Comparison of ENCODE assay signal across 8 mouse cellular contexts in the genomic region with DNA sequence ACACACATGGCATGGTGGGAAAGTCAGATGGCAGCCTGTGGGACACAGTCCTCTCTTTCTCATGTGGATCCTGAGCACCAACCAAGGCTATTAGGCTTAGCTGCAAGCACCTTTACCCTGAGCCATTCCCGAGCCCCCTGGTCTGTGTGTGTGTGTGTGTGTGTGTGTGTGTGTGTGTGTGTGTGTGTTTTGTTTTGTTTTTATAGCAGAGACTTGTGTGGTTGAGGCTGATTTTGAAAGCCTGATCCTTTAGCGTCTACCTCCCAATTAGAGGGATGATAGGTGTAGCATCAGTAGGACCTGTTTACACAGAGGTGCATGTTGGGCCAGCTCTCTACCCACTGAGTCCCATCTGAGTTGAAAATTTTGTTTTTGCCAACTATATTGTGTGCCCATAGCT. TPM values are rescaled to one million over a fixed set of nuclear protein-coding genes. Genes with fewer than 3 reads are reported as not detected.
DNase-seq lines count a peak whose midpoint lies in the region; ATAC-seq lines count a peak whose summit lies in the region.

No protein-coding gene starts in this region.

- H3K4me1 ChIP-seq in kidney, embryonic 15.5 days, result peaks cover 31% of the 10 kb centered on the region
- H3K4me1 ChIP-seq in brown adipose tissue, adult 24 weeks (ENCODE audit: control insufficient read depth, insufficient read depth, insufficient read length, low read length), result peaks cover 8% of the 10 kb centered on the region
- peaks cover 39% of the 10 kb centered on the region for H3K4me1 ChIP-seq in hindbrain, embryonic 13.5 days (replicated peaks)
- peaks cover 29% of the 10 kb centered on the region for H3K4me1 ChIP-seq in midbrain, embryonic 13.5 days (replicated peaks)

- H3K27ac ChIP-seq in kidney, embryonic 15.5 days, result peak overlapping the region; percentile 99
- no peak overlapping the region for H3K27ac ChIP-seq in brown adipose tissue, adult 24 weeks (replicated peaks; ENCODE audit: low read depth, low read length)
- peak overlapping the region; percentile 98 for H3K27ac ChIP-seq in hindbrain, embryonic 13.5 days
- H3K27ac ChIP-seq in midbrain, embryonic 13.5 days, result peak overlapping the region; percentile 96

- no peaks in the 10 kb centered on the region for H3K9me3 ChIP-seq in kidney, embryonic 15.5 days (replicated peaks)
- H3K9me3 ChIP-seq in hindbrain, embryonic 13.5 days, result no peaks in the 10 kb centered on the region
- H3K9me3 ChIP-seq in midbrain, embryonic 13.5 days, result no peaks in the 10 kb centered on the region

- no peak for DNase-seq in kidney, adult 18-20 months
- no peak for DNase-seq in natural killer cell, adult 2 months (ENCODE audit: low spot score in 2 of 2)
- no peak for DNase-seq in adrenal gland, postnatal 25 days
- DNase-seq in ovary, postnatal 10 days (ENCODE audit: low spot score), result no peak

- peak; percentile 10; the same call in 1 of the 2 replicates for ATAC-seq in kidney, embryonic 15.5 days (replicated peaks; ENCODE audit: low FRiP score)
- ATAC-seq in hindbrain, embryonic 13.5 days (ENCODE audit: low FRiP score), result peak; percentile 6; the same call in 1 of the 2 replicates
- peak; percentile 16; the same call in 1 of the 2 replicates for ATAC-seq in midbrain, embryonic 13.5 days

- WGBS in kidney, embryonic 15.5 days, result 45% methylated on average over 2 of the region's 2 CpGs
- WGBS in hindbrain, embryonic 13.5 days, result 53% methylated on average over 2 of the region's 2 CpGs
- WGBS in midbrain, embryonic 13.5 days, result 50% methylated on average over 2 of the region's 2 CpGs

- peak overlapping the region; percentile 77 for H3K4me3 ChIP-seq in kidney, embryonic 15.5 days (replicated peaks)
- H3K4me3 ChIP-seq in brown adipose tissue, adult 24 weeks (ENCODE audit: insufficient read depth, low read depth, low read length), result peak overlapping the region; percentile 77
- peak overlapping the region; percentile 72 for H3K4me3 ChIP-seq in hindbrain, embryonic 13.5 days
- H3K4me3 ChIP-seq in midbrain, embryonic 13.5 days (replicated peaks), result peak overlapping the region; percentile 71

- peak overlapping the region; percentile 85 for H3K4me2 ChIP-seq in kidney, embryonic 15.5 days
- H3K4me2 ChIP-seq in hindbrain, embryonic 13.5 days, result peak overlapping the region; percentile 96
- H3K4me2 ChIP-seq in midbrain, embryonic 13.5 days (replicated peaks), result peak overlapping the region; percentile 92

- H3K9ac ChIP-seq in kidney, embryonic 15.5 days, result peak overlapping the region; percentile 94; the same call in 1 of the 2 replicates
- H3K9ac ChIP-seq in hindbrain, embryonic 13.5 days, result peak overlapping the region; percentile 98
- H3K9ac ChIP-seq in midbrain, embryonic 13.5 days (replicated peaks), result peak overlapping the region; percentile 95

- H3K27me3 ChIP-seq in kidney, embryonic 15.5 days, result no peaks in the 10 kb centered on the region
- 0 out of 2 replicates have a peak, but pooled peaks cover 13% of the 10 kb centered on the region for H3K27me3 ChIP-seq in hindbrain, embryonic 13.5 days
- 0 out of 2 replicates have a peak, but pooled peaks cover 3% of the 10 kb centered on the region for H3K27me3 ChIP-seq in midbrain, embryonic 13.5 days

- no peaks in the 10 kb centered on the region for H3K36me3 ChIP-seq in kidney, embryonic 15.5 days
- 0 out of 2 replicates have a peak, but pooled peaks cover 4% of the 10 kb centered on the region for H3K36me3 ChIP-seq in hindbrain, embryonic 13.5 days
- H3K36me3 ChIP-seq in midbrain, embryonic 13.5 days, result no peaks in the 10 kb centered on the region

RNA-seq across cellular contexts. Expression of a gene that starts 4.7 kb away (rescaled TPM):
- 3.8 and 5.0 TPM in 2 replicates for polyA plus RNA-seq in kidney, embryonic 15.5 days (2015; fragmentation: Nextera tagmentation; extraction: Ambion mirVana)
- polyA plus RNA-seq in brown adipose tissue, adult 24 weeks (2012; ENCODE audit: insufficient read depth, insufficient read length, missing spikeins), result 1.0 and 1.5 TPM in 2 replicates
- polyA plus RNA-seq in hindbrain, embryonic 13.5 days (2015; fragmentation: Nextera tagmentation; extraction: Ambion mirVana), result 6.2 and 6.4 TPM in 2 replicates
- polyA plus RNA-seq in midbrain, embryonic 13.5 days (2015; fragmentation: Nextera tagmentation; extraction: Ambion mirVana), result 6.7 and 6.9 TPM in 2 replicates
- total RNA-seq in adrenal gland, postnatal 25 days (2021), result 3.2 and 3.6 TPM in 2 replicates

RNA-seq across cellular contexts. Expression of a gene that starts 15.8 kb away (rescaled TPM):
- 15.2 and 17.3 TPM in 2 replicates for polyA plus RNA-seq in kidney, embryonic 15.5 days (2015; fragmentation: Nextera tagmentation; extraction: Ambion mirVana)
- 12.6 and 12.9 TPM in 2 replicates for polyA plus RNA-seq in brown adipose tissue, adult 24 weeks (2012; ENCODE audit: insufficient read depth, insufficient read length, missing spikeins)
- 11.7 and 13.5 TPM in 2 replicates for polyA plus RNA-seq in hindbrain, embryonic 13.5 days (2015; fragmentation: Nextera tagmentation; extraction: Ambion mirVana)
- 8.5 and 9.3 TPM in 2 replicates for polyA plus RNA-seq in midbrain, embryonic 13.5 days (2015; fragmentation: Nextera tagmentation; extraction: Ambion mirVana)
- 30.5 and 37.8 TPM in 2 replicates for total RNA-seq in adrenal gland, postnatal 25 days (2021)

RNA-seq across cellular contexts. Expression of a gene that starts 16.6 kb away (rescaled TPM):
- 40.0 and 42.8 TPM in 2 replicates for polyA plus RNA-seq in kidney, embryonic 15.5 days (2015; fragmentation: Nextera tagmentation; extraction: Ambion mirVana)
- polyA plus RNA-seq in brown adipose tissue, adult 24 weeks (2012; ENCODE audit: insufficient read depth, insufficient read length, missing spikeins), result 3.2 and 4.5 TPM in 2 replicates
- 57.7 and 63.8 TPM in 2 replicates for polyA plus RNA-seq in hindbrain, embryonic 13.5 days (2015; fragmentation: Nextera tagmentation; extraction: Ambion mirVana)
- polyA plus RNA-seq in midbrain, embryonic 13.5 days (2015; fragmentation: Nextera tagmentation; extraction: Ambion mirVana), result 64.7 and 67.4 TPM in 2 replicates
- 28.3 and 30.2 TPM in 2 replicates for total RNA-seq in adrenal gland, postnatal 25 days (2021)

RNA-seq across cellular contexts. Expression of a gene that starts 38.1 kb away (rescaled TPM):
- polyA plus RNA-seq in kidney, embryonic 15.5 days (2015; fragmentation: Nextera tagmentation; extraction: Ambion mirVana), result 0.62 and 0.84 TPM in 2 replicates
- 4.1 and 8.7 TPM in 2 replicates for polyA plus RNA-seq in brown adipose tissue, adult 24 weeks (2012; ENCODE audit: insufficient read depth, insufficient read length, missing spikeins)
- 1.8 and 2.7 TPM in 2 replicates for polyA plus RNA-seq in hindbrain, embryonic 13.5 days (2015; fragmentation: Nextera tagmentation; extraction: Ambion mirVana)
- polyA plus RNA-seq in midbrain, embryonic 13.5 days (2015; fragmentation: Nextera tagmentation; extraction: Ambion mirVana), result 2.9 and 3.0 TPM in 2 replicates
- total RNA-seq in adrenal gland, postnatal 25 days (2021), result 2.4 and 2.6 TPM in 2 replicates

RNA-seq across cellular contexts. Expression of a gene that starts 43.3 kb away (rescaled TPM):
- polyA plus RNA-seq in kidney, embryonic 15.5 days (2015; fragmentation: Nextera tagmentation; extraction: Ambion mirVana), result 15.6 and 16.8 TPM in 2 replicates
- polyA plus RNA-seq in brown adipose tissue, adult 24 weeks (2012; ENCODE audit: insufficient read depth, insufficient read length, missing spikeins), result 3.3 TPM in 1 of 2 replicates, not detected in the other
- 3.0 and 4.2 TPM in 2 replicates for polyA plus RNA-seq in hindbrain, embryonic 13.5 days (2015; fragmentation: Nextera tagmentation; extraction: Ambion mirVana)
- 2.8 and 4.4 TPM in 2 replicates for polyA plus RNA-seq in midbrain, embryonic 13.5 days (2015; fragmentation: Nextera tagmentation; extraction: Ambion mirVana)
- 26.4 and 37.4 TPM in 2 replicates for total RNA-seq in adrenal gland, postnatal 25 days (2021)
